Mouse (Mus musculus) left cerebral cortex, adult 8-10 months (tissue): ENCODE measurements around the gene Dppa5a. TPM values are rescaled to one million over a fixed set of nuclear protein-coding genes. Genes with fewer than 3 reads are reported as not detected.
"Not testable (repeated sequence)": the region's sequence is repeated elsewhere in the genome, so short reads cannot be mapped to it uniquely, and the experiment has no call there.

Experiments used
- DNase-seq, 2 experiments: peaks; one replicate each; pipeline ENCODE4 v3.0.0; 2022; ENCODE audit warnings: low spot score in 2 of 2
- total RNA-seq, 4 experiments: library from RNA; stranded (reverse); gene quantifications; 2 replicates each; pipeline ENCODE4 v1.2.4; 2022

Gene Dppa5a
- total RNA-seq, 4 experiments from 2014 or later: 0.65 TPM; not detected in 3

- no peak for DNase-seq
These were observed 2.0 kb downstream of the Dppa5a start for GRCm38 (mm10) chr9:78365850-78366544.

GRCm38 (mm10) chr9:78364701-78365100 is 3.3 kb downstream of the Dppa5a start:
- no peak for DNase-seq

GRCm38 (mm10) chr9:78363374-78363773 is 4.6 kb downstream of the Dppa5a start:
- DNase-seq: no peak

GRCm38 (mm10) chr9:78360484-78360872 is 7.5 kb downstream of the Dppa5a start:
- no peak for DNase-seq

GRCm38 (mm10) chr9:78359750-78360483 is 8.1 kb downstream of the Dppa5a start:
- no peak for DNase-seq

GRCm38 (mm10) chr9:78358053-78358452 is 9.9 kb downstream of the Dppa5a start:
- DNase-seq: peak in 1 of 2 experiments; percentile 6

GRCm38 (mm10) chr9:78355611-78356010 is 12.4 kb downstream of the Dppa5a start, which contains the start of gene Gsta2:
Gene Gsta2, minus strand, starts transcription at chr9:78355788.
- no peak for DNase-seq

GRCm38 (mm10) chr9:78354665-78355578 is 13.1 kb downstream of the Dppa5a start:
- DNase-seq: no peak

GRCm38 (mm10) chr9:78351504-78352220 is 16.3 kb downstream of the Dppa5a start:
- DNase-seq: no peak

- not testable (repeated sequence) for DNase-seq
These were observed 18.0 kb downstream of the Dppa5a start for GRCm38 (mm10) chr9:78350007-78350406.

- DNase-seq: not testable (repeated sequence)
These were observed 18.8 kb downstream of the Dppa5a start for GRCm38 (mm10) chr9:78349141-78349540.

- DNase-seq: not testable (repeated sequence)
These were observed 19.6 kb downstream of the Dppa5a start for GRCm38 (mm10) chr9:78348206-78349004.

GRCm38 (mm10) chr9:78347004-78347403 is 21.0 kb downstream of the Dppa5a start:
- DNase-seq: no peak

- DNase-seq: not testable (repeated sequence)
These were observed 22.7 kb downstream of the Dppa5a start for GRCm38 (mm10) chr9:78345235-78345634.

- not testable (repeated sequence) for DNase-seq
These were observed 24.9 kb downstream of the Dppa5a start for GRCm38 (mm10) chr9:78343055-78343454.

- DNase-seq: not testable (repeated sequence)
These were observed 25.5 kb downstream of the Dppa5a start for GRCm38 (mm10) chr9:78342494-78342893.

- peak in 1 of 2 experiments; percentile 6 for DNase-seq
These were observed 27.7 kb downstream of the Dppa5a start for GRCm38 (mm10) chr9:78340324-78340723.

GRCm38 (mm10) chr9:78337050-78337449 is 30.9 kb downstream of the Dppa5a start:
- not testable (repeated sequence) for DNase-seq

GRCm38 (mm10) chr9:78327289-78327688 is 40.7 kb downstream of the Dppa5a start, which contains the start of gene Omt2b:
Gene Omt2b, plus strand, starts transcription at chr9:78327589.
- not testable (repeated sequence) for DNase-seq

- no peak for DNase-seq
These were observed 48.5 kb downstream of the Dppa5a start for GRCm38 (mm10) chr9:78319499-78319898.
